Mouse (Mus musculus) embryonic facial prominence, embryonic 12.5 days (tissue): ENCODE results near the gene Gm20605. TPM values are rescaled to one million over a fixed set of nuclear protein-coding genes. Genes with fewer than 3 reads are reported as not detected.

ENCODE experiments used
- ATAC-seq: fragments of 200-750 bp; cut with Nextera tagmentation; 2 replicates; pipeline ENCODE4 v1.8.0; 2017; ENCODE audit not compliant: insufficient number of reproducible peaks, insufficient read depth, low FRiP score, low TSS enrichment
- H3K27ac ChIP-seq: fragments of 300-500 bp; sonication (generic); 2 replicates; pipeline ENCODE4 v1.5.1; 2016; ENCODE audit warnings: mild to moderate bottlenecking
- H3K27me3 ChIP-seq: fragments of 300-500 bp; sonication (generic); 2 replicates; pipeline ENCODE4 v1.6.1; 2016; ENCODE audit warnings: mild to moderate bottlenecking, moderate library complexity
- H3K36me3 ChIP-seq: fragments of 300-500 bp; sonication (generic); 2 replicates; pipeline ENCODE4 v1.6.1; 2016; ENCODE audit warnings: mild to moderate bottlenecking
- H3K4me1 ChIP-seq: fragments of 300-500 bp; sonication (generic); 2 replicates; pipeline ENCODE4 v1.6.1; 2016
- H3K4me2 ChIP-seq: fragments of 300-500 bp; sonication (generic); replicated peaks from 2 replicates; pipeline ENCODE4 v1.6.1; 2016; ENCODE audit warnings: mild to moderate bottlenecking, moderate library complexity
- H3K4me3 ChIP-seq: fragments of 300-500 bp; sonication (generic); 2 replicates; pipeline ENCODE4 v1.5.1; 2016; ENCODE audit warnings: mild to moderate bottlenecking
- H3K9ac ChIP-seq: fragments of 300-500 bp; sonication (generic); 2 replicates; pipeline ENCODE4 v1.6.1; 2016; ENCODE audit warnings: mild to moderate bottlenecking, moderate library complexity
- H3K9me3 ChIP-seq: fragments of 300-500 bp; sonication (generic); 2 replicates; pipeline ENCODE4 v1.6.1; 2016; ENCODE audit warnings: mild to moderate bottlenecking, moderate library complexity
- WGBS: fragments of 180-500 bp; shearing (Covaris S2); methylation state at CpG from one replicate; pipeline ENCODE4 v1.1.7; 2016; 5-methylcytosine and 5-hydroxymethylcytosine counted together
- polyA plus RNA-seq: library from polyadenylated mRNA; unstranded; fragments of >200 nt; fragmentation: Nextera tagmentation; extraction: Ambion mirVana; gene quantifications from 2 replicates; pipeline ENCODE4 v1.2.1, GENCODE M21; 2016

Gene Gm20605
- polyA plus RNA-seq, 1 experiment from 2014 or later, result 9.2 TPM

GRCm38 (mm10) chr5:137660064-137660688 is 31.2 kb downstream of the Gm20605 start:
- 93% methylated on average over 6 of the region's 6 CpGs for WGBS
- Histone ChIP-seq H3K9ac (no peak overlapping the region), H3K9me3 (no peaks in the 10 kb centered on the region), H3K27me3 (no peaks in the 10 kb centered on the region), H3K4me2 (no peak overlapping the region), H3K4me3 (no peak overlapping the region), H3K4me1 (no peaks in the 10 kb centered on the region), H3K27ac (no peak overlapping the region), H3K36me3 (peaks cover 48% of the 10 kb centered on the region)
- no peak for ATAC-seq

DNA sequence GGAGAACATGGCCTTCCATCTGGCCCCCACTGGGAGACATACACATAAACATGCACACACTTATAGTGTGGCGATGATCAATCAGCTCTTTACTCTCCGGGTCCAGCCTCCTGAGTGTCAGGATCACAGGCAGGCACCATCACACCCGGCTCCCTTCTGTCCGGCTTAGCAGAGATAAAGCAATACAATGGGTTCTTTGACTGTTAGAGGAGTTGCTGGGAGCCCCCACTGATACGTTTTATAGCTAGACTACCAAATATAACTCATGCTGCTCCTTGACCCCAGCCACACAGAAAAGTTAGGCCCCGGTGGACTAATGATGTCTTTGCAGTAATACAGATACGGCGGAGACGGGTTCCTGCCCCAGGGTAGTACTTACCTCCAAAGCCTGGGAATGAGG is 34.1 kb downstream of the Gm20605 start:
- no peak for ATAC-seq
- Histone ChIP-seq H3K27me3 (no peaks in the 10 kb centered on the region), H3K4me2 (no peak overlapping the region), H3K36me3 (peaks cover 54% of the 10 kb centered on the region), H3K9me3 (no peaks in the 10 kb centered on the region), H3K4me3 (no peak overlapping the region), H3K27ac (no peak overlapping the region), H3K9ac (no peak overlapping the region), H3K4me1 (no peaks in the 10 kb centered on the region)
- 65% methylated on average over 9 of the region's 9 CpGs for WGBS

- peak overlapping the region; percentile 19; the same call in 1 of the 2 replicates for H3K27ac ChIP-seq
- 74% methylated on average over 10 of the region's 10 CpGs for WGBS
- peaks cover 20% of the 10 kb centered on the region for H3K36me3 ChIP-seq
- no peak overlapping the region for H3K4me3 ChIP-seq
- H3K9me3 ChIP-seq, result no peaks in the 10 kb centered on the region
- H3K9ac ChIP-seq, result no peak overlapping the region
- H3K4me1 ChIP-seq, result peaks cover 25% of the 10 kb centered on the region
- no peaks in the 10 kb centered on the region for H3K27me3 ChIP-seq
- ATAC-seq, result no peak
- no peak overlapping the region for H3K4me2 ChIP-seq
Observed at GRCm38 (mm10) chr5:137668971-137669370, 40.0 kb downstream of the Gm20605 start.

DNA sequence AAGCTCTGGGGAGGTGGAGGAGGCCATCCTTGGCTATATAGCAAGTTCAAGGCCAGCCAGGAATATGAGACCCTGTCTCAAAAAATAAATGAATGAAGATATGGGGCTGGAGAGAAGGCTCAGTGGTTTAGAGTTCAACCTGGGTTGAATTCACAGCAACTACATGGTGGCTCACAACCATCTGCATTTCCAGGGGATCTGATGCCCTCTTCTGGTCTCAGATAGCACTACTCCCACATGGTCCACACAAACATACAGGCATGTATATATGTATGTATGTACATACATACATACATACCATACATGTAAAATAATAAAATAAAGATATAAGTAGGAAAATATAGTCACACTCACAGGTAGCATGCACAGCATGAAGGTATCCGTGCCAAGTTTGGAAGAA is 41.3 kb downstream of the Gm20605 start:
- H3K9ac ChIP-seq, result no peak overlapping the region
- WGBS, result 100% methylated on average over 1 of the region's 1 CpGs
- H3K27ac ChIP-seq, result no peak overlapping the region
- no peak for ATAC-seq
- H3K4me1 ChIP-seq, result peaks cover 25% of the 10 kb centered on the region
- H3K9me3 ChIP-seq, result no peaks in the 10 kb centered on the region
- peaks cover 10% of the 10 kb centered on the region for H3K36me3 ChIP-seq
- no peak overlapping the region for H3K4me2 ChIP-seq
- H3K27me3 ChIP-seq, result no peaks in the 10 kb centered on the region
- no peak overlapping the region for H3K4me3 ChIP-seq

DNA sequence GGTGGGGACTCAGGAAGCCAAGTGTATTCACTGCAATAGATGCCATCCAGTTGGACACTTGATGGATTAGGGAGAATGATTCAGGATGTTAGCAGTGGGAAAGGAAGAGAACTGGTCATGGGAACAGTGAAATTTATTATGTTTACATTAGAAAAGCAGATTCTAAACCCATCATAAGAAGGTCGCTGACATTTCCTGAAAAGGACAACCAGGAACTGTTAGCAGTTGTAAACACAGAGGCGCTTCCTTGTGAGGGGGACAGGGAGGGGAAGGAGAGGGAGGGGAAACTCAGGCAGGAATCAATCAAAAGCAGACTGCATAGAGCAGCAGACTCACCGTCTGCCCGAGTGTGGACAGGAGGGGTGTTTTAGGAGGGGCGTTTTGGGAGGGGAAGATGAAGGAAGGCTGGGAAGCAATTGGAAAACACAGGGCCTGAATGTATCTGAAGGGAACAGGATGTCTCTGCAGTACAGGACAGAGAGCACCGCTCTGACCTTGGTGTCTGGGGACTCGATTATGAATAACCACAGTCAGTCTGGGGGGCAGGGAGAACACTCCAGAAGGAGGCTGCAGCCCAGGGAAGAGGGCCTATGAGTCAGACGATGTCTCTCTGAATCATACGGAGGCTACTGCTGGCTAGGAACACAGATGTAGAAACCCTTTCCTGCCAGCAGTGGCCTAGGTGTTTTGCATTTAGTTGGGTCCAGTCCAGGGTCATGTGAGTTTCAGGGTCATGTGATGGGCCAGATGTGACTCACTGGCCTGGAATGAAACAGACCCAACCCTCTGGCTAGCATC is 42.7 kb downstream of the Gm20605 start:
- Histone ChIP-seq H3K36me3 (peaks cover 4% of the 10 kb centered on the region), H3K9ac (no peak overlapping the region; the same call in 1 of the 2 replicates), H3K4me2 (peak overlapping the region; percentile 13; the same call in 1 of the 2 replicates), H3K27me3 (no peaks in the 10 kb centered on the region), H3K27ac (peak overlapping the region; percentile 61), H3K4me3 (no peak overlapping the region), H3K9me3 (no peaks in the 10 kb centered on the region), H3K4me1 (peaks cover 25% of the 10 kb centered on the region)
- ATAC-seq, result 0 out of 2 replicates have a peak, but pooled peaks have one; percentile 22
- 19% methylated on average over 9 of the region's 9 CpGs for WGBS

DNA sequence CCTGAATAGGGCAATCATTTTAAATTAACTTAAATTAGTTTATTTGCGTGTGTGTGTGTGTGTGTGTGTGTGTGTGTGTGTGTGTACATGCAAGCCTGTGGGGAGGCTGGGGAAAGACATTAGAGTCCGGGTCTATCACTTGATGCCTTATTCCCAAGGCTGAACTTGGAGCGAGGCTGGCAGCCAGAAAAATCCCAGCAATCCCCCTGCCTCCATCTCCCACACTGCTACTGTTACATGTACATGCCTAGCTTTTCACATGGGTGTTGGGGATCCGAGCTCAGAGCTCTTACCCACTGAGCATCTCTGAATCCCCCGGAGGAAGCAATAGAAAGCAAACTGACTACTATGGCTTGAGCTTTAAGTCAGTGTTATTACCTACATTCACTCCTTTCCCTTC is 43.4 kb downstream of the Gm20605 start:
- H3K4me2 ChIP-seq, result no peak overlapping the region
- peaks cover 25% of the 10 kb centered on the region for H3K4me1 ChIP-seq
- H3K27ac ChIP-seq, result no peak overlapping the region
- H3K9me3 ChIP-seq, result no peaks in the 10 kb centered on the region
- ATAC-seq, result no peak
- H3K27me3 ChIP-seq, result no peaks in the 10 kb centered on the region
- 76% methylated on average over 5 of the region's 5 CpGs for WGBS
- H3K9ac ChIP-seq, result no peak overlapping the region
- H3K4me3 ChIP-seq, result no peak overlapping the region
- H3K36me3 ChIP-seq, result no peaks in the 10 kb centered on the region

- peaks cover 25% of the 10 kb centered on the region for H3K4me1 ChIP-seq
- no peak overlapping the region for H3K27ac ChIP-seq
- no peak overlapping the region for H3K9ac ChIP-seq
- H3K4me2 ChIP-seq, result no peak overlapping the region
- ATAC-seq, result no peak
- H3K4me3 ChIP-seq, result no peak overlapping the region
- no peaks in the 10 kb centered on the region for H3K36me3 ChIP-seq
- H3K9me3 ChIP-seq, result no peaks in the 10 kb centered on the region
- no peaks in the 10 kb centered on the region for H3K27me3 ChIP-seq
- WGBS, result 88% methylated on average over 6 of the region's 6 CpGs
Observed at GRCm38 (mm10) chr5:137673015-137673414, 44.0 kb downstream of the Gm20605 start.

DNA sequence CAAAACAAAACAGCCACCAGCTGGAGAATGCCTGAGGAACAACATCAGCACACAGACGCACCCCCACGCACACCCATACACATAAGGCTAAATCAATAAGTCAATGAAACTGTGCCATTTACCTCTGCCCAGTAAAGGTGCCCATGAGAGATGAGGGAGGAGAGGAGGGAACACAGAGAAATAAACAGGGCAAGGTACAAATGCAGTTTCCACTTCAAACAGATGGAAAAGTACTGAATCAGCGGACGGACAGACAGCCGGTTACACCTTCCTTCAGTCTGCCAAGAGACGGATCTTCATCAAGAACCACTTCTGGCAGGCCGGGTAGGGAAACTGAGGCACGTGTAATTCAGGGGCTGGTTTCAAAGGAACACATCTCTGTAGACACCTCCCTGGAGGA is 45.8 kb downstream of the Gm20605 start:
- H3K4me2 ChIP-seq, result no peak overlapping the region
- no peak for ATAC-seq
- H3K4me1 ChIP-seq, result peaks cover 25% of the 10 kb centered on the region
- H3K27me3 ChIP-seq, result no peaks in the 10 kb centered on the region
- H3K27ac ChIP-seq, result no peak overlapping the region
- no peaks in the 10 kb centered on the region for H3K36me3 ChIP-seq
- H3K9ac ChIP-seq, result no peak overlapping the region
- no peak overlapping the region for H3K4me3 ChIP-seq
- WGBS, result 94% methylated on average over 8 of the region's 8 CpGs
- no peaks in the 10 kb centered on the region for H3K9me3 ChIP-seq

GRCm38 (mm10) chr5:137677859-137678258 is 48.9 kb downstream of the Gm20605 start:
- no peak overlapping the region for H3K9ac ChIP-seq
- no peaks in the 10 kb centered on the region for H3K9me3 ChIP-seq
- H3K4me3 ChIP-seq, result no peak overlapping the region
- no peak overlapping the region for H3K27ac ChIP-seq
- H3K27me3 ChIP-seq, result no peaks in the 10 kb centered on the region
- 94% methylated on average over 8 of the region's 8 CpGs for WGBS
- no peak for ATAC-seq
- no peaks in the 10 kb centered on the region for H3K36me3 ChIP-seq
- peaks cover 10% of the 10 kb centered on the region for H3K4me1 ChIP-seq
- H3K4me2 ChIP-seq, result no peak overlapping the region

DNA sequence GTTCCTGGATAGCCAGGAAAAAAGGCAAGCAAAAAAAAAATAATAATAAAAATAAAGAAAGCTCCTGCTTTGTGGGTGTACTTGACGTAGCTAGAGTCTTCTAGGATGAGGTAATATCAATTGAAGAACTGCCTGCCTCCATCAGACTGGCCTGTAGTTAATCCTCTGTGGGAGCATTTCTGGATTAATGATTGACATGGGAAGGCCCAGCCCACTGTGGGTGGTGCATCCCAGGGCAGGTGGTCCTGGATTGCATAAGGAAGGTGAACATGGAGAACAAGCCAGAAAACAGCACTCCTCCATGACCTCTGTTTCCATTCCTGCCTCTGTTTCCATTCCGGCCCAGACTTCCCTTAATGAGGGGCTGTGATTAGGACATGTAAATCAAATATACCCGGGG is 49.8 kb downstream of the Gm20605 start:
- Histone ChIP-seq H3K4me2 (no peak overlapping the region), H3K4me3 (no peak overlapping the region), H3K9me3 (no peaks in the 10 kb centered on the region), H3K27me3 (no peaks in the 10 kb centered on the region), H3K27ac (no peak overlapping the region), H3K4me1 (peaks cover 17% of the 10 kb centered on the region), H3K36me3 (no peaks in the 10 kb centered on the region), H3K9ac (no peak overlapping the region)
- ATAC-seq, result no peak
- 86% methylated on average over 3 of the region's 3 CpGs for WGBS

- peaks cover 20% of the 10 kb centered on the region for H3K4me1 ChIP-seq
- H3K36me3 ChIP-seq, result no peaks in the 10 kb centered on the region
- 88% methylated on average over 4 of the region's 4 CpGs for WGBS
Observed at GRCm38 (mm10) chr5:137679726-137680125, 50.8 kb downstream of the Gm20605 start.

DNA sequence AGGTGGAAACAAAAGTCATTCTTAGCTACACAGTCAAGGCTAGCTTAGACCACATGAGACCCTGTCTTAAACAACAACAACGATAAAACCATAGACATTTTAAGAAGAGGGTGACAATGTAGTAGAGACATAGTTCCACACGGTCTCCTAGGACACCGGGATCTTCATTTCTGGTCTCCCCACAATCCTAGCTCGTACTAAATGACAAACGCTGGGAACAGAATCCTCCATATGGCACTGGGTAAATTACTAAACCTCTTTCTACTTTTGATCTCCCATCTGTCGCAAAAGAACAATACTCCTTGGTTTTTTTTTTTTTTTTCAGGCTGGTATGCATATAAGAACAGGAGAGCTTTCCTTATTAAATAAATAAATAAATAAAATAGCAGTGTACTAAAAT is 53.6 kb downstream of the Gm20605 start:
- no peak overlapping the region for H3K4me2 ChIP-seq

More at GRCm38 (mm10) chr5:137679726-137680125, 50.8 kb downstream of the Gm20605 start:
- H3K4me3 ChIP-seq, result no peak overlapping the region
- ATAC-seq, result no peak
- no peak overlapping the region for H3K9ac ChIP-seq
- no peak overlapping the region for H3K4me2 ChIP-seq
- no peaks in the 10 kb centered on the region for H3K27me3 ChIP-seq
- no peak overlapping the region for H3K27ac ChIP-seq
- H3K9me3 ChIP-seq, result no peaks in the 10 kb centered on the region

More for the DNA sequence above, 53.6 kb downstream of the Gm20605 start:
- Histone ChIP-seq H3K27me3 (no peaks in the 10 kb centered on the region), H3K4me3 (no peak overlapping the region), H3K9ac (no peak overlapping the region), H3K4me1 (peaks cover 20% of the 10 kb centered on the region), H3K27ac (no peak overlapping the region), H3K36me3 (no peaks in the 10 kb centered on the region), H3K9me3 (no peaks in the 10 kb centered on the region)
- WGBS, result 84% methylated on average over 6 of the region's 6 CpGs
- no peak for ATAC-seq
